Mouse (Mus musculus): ENCODE results near the gene Shc1.

Shc1 gene

GRCm38 (mm10) chr3:89449541-89449940 lies 31.3 kb downstream of the Shc1 start:
- DNase-seq (ENCODE audit: low spot score in 2 of 2), result peak; percentile 70 to 76

- DNase-seq (ENCODE audit: low spot score in 2 of 2), result no peak
Measured at GRCm38 (mm10) chr3:89451916-89452315, 33.7 kb downstream of the Shc1 start.

- DNase-seq (ENCODE audit: low spot score in 2 of 2), result no peak
Measured at GRCm38 (mm10) chr3:89454401-89455177, 36.3 kb downstream of the Shc1 start, which contains the start of gene Pmvk. TSS of gene Pmvk (plus strand) at chr3:89454541.

GRCm38 (mm10) chr3:89455786-89456285 lies 37.6 kb downstream of the Shc1 start:
- DNase-seq (ENCODE audit: low spot score in 2 of 2), result no peak

GRCm38 (mm10) chr3:89456726-89457665 lies 38.8 kb downstream of the Shc1 start:
- DNase-seq (ENCODE audit: low spot score in 2 of 2), result peak; percentile 60 to 64

- DNase-seq (ENCODE audit: low spot score in 2 of 2), result no peak
Measured at GRCm38 (mm10) chr3:89458372-89458964, 40.2 kb downstream of the Shc1 start.

- DNase-seq (ENCODE audit: low spot score in 2 of 2), result peak; percentile 88 to 91
Measured at GRCm38 (mm10) chr3:89458965-89459807, 40.9 kb downstream of the Shc1 start.

- no peak for DNase-seq (ENCODE audit: low spot score in 2 of 2)
Measured at GRCm38 (mm10) chr3:89468268-89468667, 50.0 kb downstream of the Shc1 start.

GRCm38 (mm10) chr3:89472280-89472679 lies 54.0 kb downstream of the Shc1 start:
- no peak for DNase-seq (ENCODE audit: low spot score in 2 of 2)

- no peak for DNase-seq (ENCODE audit: low spot score in 2 of 2)
Measured at GRCm38 (mm10) chr3:89473838-89474237, 55.6 kb downstream of the Shc1 start.

- no peak for DNase-seq (ENCODE audit: low spot score in 2 of 2)
Measured at GRCm38 (mm10) chr3:89479055-89479454, 60.8 kb downstream of the Shc1 start.
